Mouse (Mus musculus) monocyte, adult 5-6 weeks (primary cell): ENCODE measurements at regions not wholly inside any gene's neighbourhood (a gene's known extent, or its start where the extent isn't known, plus 50 kb on each side); places are given as distances from the start of the nearest gene placed in this dataset.

Experiments
- ATAC-seq: fragments of 153-309, 156-312 bp; replicated peaks from 2 replicates; pipeline ENCODE4 v1.8.0; 2017; ENCODE audit warnings: mild to moderate bottlenecking; ENCODE audit not compliant: low TSS enrichment, insufficient number of reproducible peaks, severe bottlenecking, poor library complexity, low FRiP score

- ATAC-seq, result no peak
Measured at GRCm38 (mm10) chr3:144086176-144086575, 118.8 kb downstream of the Lmo4 start.

GRCm38 (mm10) chr3:144079960-144080359 lies 125.1 kb downstream of the Lmo4 start:
- ATAC-seq, result no peak

GRCm38 (mm10) chr3:144078198-144078935 lies 126.7 kb downstream of the Lmo4 start:
- no peak for ATAC-seq

DNA sequence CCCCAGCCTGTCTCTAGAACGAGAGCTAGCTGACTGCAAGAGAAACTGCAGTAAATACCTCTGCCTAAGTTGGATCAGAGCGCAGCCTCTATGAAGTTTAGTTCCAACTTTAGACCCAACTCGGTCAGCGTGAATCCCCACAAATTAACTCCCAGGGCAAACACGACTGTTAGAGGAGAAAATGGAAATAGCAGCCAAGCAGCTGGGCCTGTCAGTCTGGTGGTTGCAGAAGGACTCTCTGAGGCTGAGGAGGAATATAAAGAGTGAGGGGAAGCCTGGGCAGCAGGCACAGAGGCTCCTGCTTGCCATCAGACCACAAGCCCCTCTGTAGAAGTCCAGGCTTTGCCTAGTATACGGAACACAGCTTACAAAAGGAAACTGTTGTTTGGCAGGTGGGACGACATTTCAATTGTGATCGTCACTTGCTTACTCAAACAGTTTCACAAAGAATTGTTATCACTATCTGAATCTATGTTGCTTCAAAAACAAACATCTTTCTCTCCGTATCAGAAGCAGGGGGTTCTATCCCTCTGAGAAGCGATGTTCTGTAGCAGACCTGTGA lies 135.0 kb downstream of the Lmo4 start:
- no peak for ATAC-seq

DNA sequence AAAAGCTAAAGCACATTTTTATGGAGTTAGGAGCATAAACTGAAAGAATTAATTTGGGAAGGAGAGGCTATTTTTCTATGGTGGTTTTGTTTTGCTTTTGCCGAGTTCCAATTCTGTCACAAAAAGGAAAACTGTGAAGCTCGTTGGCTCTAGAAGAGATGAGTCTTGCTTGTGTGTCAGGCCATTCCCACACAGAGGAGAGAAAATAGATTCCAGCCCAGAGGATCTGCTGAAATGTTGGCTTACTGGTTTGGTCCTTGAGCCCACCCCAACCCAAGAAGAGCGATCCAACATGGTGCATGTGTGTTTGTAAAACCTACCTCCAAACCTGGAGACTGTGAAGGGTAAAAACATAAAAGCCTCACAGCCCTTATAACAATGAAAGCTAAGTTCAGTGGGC lies 138.0 kb downstream of the Lmo4 start:
- ATAC-seq, result no peak

- no peak for ATAC-seq
Measured at GRCm38 (mm10) chr3:144058106-144058505, 146.9 kb downstream of the Lmo4 start.

DNA sequence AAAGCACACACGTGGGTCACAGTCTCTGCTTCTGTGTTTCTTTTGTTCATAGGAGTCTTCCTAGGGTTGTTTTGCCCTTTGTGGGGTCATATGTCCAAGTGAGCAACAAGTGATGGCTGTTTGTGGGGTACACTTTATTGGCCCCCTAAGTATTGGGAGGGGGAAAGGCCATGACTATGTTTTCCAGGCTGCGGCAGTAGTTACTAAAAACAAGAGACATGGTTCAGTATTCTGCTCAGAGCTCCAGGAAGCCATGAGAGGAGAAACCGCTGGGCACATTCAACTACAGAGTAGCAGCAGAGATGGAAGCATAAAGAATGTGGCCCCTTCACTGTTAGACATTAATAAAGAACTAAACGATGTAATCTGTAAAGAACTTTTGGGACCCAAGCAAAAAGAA lies 154.7 kb downstream of the Lmo4 start:
- no peak for ATAC-seq

- no peak for ATAC-seq
Measured at GRCm38 (mm10) chr3:144049270-144049669, 155.8 kb downstream of the Lmo4 start.

- ATAC-seq, result 0 out of 2 replicates have a peak, but pooled peaks have one; percentile 25
Measured at GRCm38 (mm10) chr3:144044366-144044765, 160.7 kb downstream of the Lmo4 start.

DNA sequence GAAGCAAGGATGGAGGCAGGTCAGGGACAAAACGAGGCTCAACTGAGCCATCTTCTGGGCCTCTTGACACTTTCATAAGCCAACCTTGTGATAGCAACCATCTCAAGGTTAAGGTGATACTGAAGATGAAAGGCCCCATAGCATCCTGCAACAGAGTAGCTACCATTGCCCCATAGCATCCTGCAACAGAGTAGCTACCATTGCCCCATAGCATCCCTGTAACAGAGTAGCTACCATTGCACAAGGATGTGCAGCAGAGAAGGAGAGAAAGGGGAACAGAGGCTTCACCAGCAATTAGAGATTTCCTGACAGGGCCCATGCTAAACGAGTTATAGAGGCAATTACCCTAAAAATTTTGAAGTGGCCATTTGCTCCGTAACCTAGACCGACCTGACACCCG lies 163.2 kb downstream of the Lmo4 start:
- ATAC-seq, result peak; percentile 86

DNA sequence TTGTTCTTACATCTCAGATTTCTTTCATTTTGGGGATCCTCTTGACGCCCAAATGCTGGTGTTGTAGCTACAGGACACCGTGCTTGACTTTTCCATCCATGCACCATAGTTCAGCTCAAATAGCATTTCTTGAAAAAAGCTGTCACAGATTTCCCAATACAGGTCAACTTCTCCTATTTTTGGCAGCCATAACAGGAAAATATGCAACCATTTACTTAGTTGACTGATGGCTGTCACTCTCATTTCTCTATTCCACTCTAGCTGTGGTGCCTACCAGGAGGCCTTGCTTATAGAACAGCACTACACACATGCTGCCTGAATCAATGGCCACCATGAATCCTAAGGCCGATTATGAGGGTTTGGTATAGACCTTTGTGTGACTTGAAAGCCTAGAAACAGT lies 165.5 kb downstream of the Lmo4 start:
- peak; percentile 67 for ATAC-seq

DNA sequence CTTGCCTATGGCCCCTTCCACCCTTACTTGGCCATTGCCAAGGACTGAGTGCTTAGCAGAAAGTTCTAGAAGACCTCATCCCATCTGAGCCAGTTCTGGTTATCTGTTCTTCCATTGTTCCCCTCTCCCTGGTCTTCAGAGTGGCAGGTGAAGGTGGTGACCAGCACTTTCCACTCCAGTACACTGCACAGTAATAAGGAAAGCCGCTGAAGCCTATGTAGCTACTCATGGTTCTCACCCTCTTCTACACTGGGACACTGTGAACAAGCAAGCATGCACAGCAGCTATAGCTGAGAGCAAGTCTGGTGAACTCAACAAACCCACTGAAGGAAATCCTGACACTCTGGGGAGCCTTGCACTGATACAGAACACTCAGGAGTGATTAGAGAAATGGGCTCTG lies 175.4 kb downstream of the Lmo4 start:
- ATAC-seq, result no peak

DNA sequence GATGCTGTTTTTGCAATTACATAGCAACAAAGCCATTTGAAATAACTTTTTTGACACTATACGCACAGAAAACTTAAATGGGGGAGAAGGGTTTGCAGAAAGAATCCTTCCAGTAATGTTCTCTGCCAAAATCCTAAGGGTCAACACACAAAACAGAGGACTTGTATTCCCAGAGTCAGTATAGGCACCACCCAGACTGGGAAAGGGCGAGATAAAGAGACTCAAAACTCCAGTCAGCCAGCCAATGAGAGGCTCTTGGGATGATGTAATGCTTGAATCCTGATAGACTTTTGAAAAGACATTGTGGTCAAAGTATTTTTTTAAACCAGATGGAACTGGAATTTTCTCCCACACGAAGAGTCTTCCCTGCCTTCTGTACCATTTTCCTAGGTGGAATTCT lies 175.9 kb downstream of the Lmo4 start:
- no peak for ATAC-seq

DNA sequence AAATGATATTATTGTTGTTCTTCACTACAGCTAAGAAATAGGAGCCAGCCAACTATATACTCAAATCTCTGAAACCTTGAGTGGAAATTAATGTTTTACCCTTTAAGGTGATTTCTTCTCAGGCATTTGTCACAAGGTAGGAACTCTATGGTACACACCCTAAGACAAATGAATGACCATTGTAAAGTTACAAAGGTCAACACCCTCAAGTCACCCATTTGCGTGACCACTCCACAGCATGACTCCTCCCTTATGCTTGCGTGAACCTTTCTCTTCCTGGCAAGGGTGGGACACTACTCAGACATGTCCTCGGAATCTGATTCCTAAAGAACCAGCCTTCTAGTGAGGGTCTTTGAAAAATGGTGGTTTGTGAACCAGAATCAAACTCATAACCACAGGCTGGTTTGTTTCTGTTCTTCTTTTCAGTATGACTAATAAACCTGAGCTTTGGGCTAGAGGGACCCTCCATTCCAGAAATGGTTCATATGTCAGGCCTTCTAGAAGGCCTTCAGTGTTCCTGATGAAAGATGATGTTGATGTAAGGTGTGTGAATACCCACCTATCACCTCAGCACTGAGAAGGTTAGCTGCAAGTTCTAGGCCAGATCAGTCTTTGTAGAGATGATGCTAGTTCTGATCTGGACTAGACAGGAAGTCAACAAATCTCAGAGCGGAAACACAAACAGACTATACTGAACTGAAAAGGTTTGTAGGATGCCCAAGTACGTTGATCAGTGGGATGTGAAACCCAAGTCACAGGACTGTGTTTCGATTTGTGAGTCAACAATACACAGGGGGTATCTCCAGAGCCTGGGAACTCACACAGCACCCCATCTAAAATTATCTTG lies 177.7 kb downstream of the Lmo4 start:
- ATAC-seq, result no peak

- ATAC-seq, result no peak
Measured at GRCm38 (mm10) chr3:144025451-144026125, 179.4 kb downstream of the Lmo4 start.

- ATAC-seq, result no peak
Measured at GRCm38 (mm10) chr3:144024216-144024615, 180.8 kb downstream of the Lmo4 start.

- no peak for ATAC-seq
Measured at GRCm38 (mm10) chr3:144023058-144023457, 182.0 kb downstream of the Lmo4 start.

DNA sequence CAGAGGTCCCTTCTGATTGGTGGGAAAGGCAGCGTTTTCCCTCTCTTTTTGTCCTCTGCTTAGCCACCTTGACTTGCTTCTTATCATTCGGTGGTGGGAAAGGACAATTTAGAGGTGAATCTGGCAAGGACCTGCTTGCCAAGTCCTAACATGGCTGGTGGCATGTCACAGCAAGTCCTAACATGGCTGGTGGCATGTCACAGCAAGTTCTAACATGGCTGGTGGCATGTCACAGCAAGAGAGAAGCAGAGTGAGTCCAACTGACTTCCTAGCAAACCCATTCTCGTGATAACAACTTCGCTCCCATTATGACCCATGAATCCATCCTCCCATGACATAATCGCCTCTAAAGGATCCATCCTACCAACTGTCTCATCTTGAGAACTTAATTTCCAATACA lies 183.1 kb downstream of the Lmo4 start:
- ATAC-seq, result no peak

DNA sequence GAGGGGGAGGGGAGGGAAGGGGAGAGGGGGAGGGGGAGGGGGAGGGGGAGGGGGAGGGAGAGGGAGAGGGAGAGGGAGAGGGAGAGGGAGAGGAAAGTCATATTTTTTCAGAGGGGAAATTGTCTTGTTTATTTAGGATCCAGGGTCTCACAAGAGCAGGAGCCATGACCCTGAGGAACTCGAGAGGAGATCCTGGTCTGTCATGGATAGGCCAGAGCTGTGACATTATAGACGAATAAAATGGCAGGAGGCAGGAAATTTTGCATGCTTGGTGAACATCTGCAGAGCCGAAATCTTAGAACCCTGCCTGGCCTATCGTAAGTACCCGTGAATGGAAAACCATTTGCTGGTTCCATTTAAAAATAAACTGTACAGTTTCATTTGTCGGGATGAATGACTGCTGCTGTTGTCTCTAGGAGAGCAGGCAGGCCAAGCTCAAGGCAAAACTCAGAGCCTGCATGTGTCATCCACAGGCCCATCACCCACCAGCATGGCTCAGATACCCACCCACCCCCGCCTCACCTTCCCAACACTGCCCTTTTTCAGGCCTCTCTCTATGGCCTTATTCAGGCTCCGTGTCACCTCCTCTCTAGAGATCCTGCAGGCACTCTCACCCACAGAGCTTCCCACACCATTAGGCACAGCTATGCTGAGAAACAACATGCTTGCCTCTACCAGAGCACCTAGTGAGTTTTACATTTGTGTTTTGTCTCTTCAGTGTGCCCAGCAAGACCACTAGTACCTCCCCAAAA lies 184.7 kb downstream of the Lmo4 start:
- ATAC-seq, result no peak
